In genomic region chr7:119089931-119090330, GRCm38 (mm10) we compare ENCODE assay signal across 20 mouse cellular contexts.
A peak's percentile ranks its signal among the peaks of the same experiment; 100 is the strongest.
DNase-seq lines count a peak whose midpoint lies in the region; ATAC-seq and TF ChIP-seq lines count a peak whose summit lies in the region.
"Had no signal": no experiment of that assay in that cellular context is flagged by ENCODE, and none has a peak within 500 bp of the region (broad histone marks: within the 10 kb centered on the region; RNA-seq: fewer than 3 reads in every experiment).

No protein-coding gene starts in this region.

- no peak for TF ChIP-seq POLR2A in brain, embryonic 14.5 days (IDR thresholded peaks at IDR 0.05; ENCODE audit: borderline replicate concordance, extremely low read depth, insufficient read depth, insufficient read length, poor library complexity, severe bottlenecking)

- no peaks in the 10 kb centered on the region for H3K27me3 ChIP-seq in forebrain, embryonic 16.5 days (replicated peaks; ENCODE audit: control insufficient read depth, insufficient read depth, low read length)
- H3K27me3 ChIP-seq in forebrain, embryonic 14.5 days (replicated peaks; ENCODE audit: control insufficient read depth, insufficient read depth, low read length): no peaks in the 10 kb centered on the region
- H3K27me3 ChIP-seq: embryonic facial prominence, embryonic 12.5 days; heart, embryonic 13.5 days; kidney, embryonic 15.5 days had no signal

- peaks cover 20% of the 10 kb centered on the region for H3K4me1 ChIP-seq in forebrain, embryonic 16.5 days (replicated peaks; ENCODE audit: control insufficient read depth, insufficient read depth, low read length)
- H3K4me1 ChIP-seq in forebrain, embryonic 14.5 days (ENCODE audit: control insufficient read depth, insufficient read depth, low read length): 0 out of 2 replicates have a peak, but pooled peaks cover 5% of the 10 kb centered on the region
- H3K4me1 ChIP-seq: embryonic facial prominence, embryonic 12.5 days; heart, embryonic 13.5 days; kidney, embryonic 15.5 days had no signal

- no peak overlapping the region for H3K27ac ChIP-seq in forebrain, embryonic 16.5 days (ENCODE audit: low read length)
- H3K27ac ChIP-seq in forebrain, embryonic 14.5 days (ENCODE audit: low read depth, low read length): no peak overlapping the region
- H3K27ac ChIP-seq: embryonic facial prominence, embryonic 12.5 days; heart, embryonic 13.5 days; hindbrain, embryonic 12.5 days; kidney, embryonic 15.5 days; midbrain, embryonic 12.5 days; neural tube, embryonic 13.5 days had no signal

- no peak overlapping the region for H3K4me2 ChIP-seq in forebrain, embryonic 16.5 days (ENCODE audit: low read length)
- no peak overlapping the region for H3K4me2 ChIP-seq in forebrain, embryonic 14.5 days (ENCODE audit: low read length)
- H3K4me2 ChIP-seq: embryonic facial prominence, embryonic 12.5 days; heart, embryonic 13.5 days; hindbrain, embryonic 12.5 days; kidney, embryonic 15.5 days; midbrain, embryonic 12.5 days; neural tube, embryonic 13.5 days had no signal

- H3K9me3 ChIP-seq in forebrain, embryonic 16.5 days (ENCODE audit: control insufficient read depth, low read length): no peaks in the 10 kb centered on the region
- H3K9me3 ChIP-seq in forebrain, embryonic 14.5 days (replicated peaks; ENCODE audit: control insufficient read depth, low read length): no peaks in the 10 kb centered on the region
- H3K9me3 ChIP-seq: embryonic facial prominence, embryonic 12.5 days; heart, embryonic 13.5 days; hindbrain, embryonic 12.5 days; kidney, embryonic 15.5 days; midbrain, embryonic 12.5 days; neural tube, embryonic 13.5 days had no signal

- intact Hi-C loops in heart, postnatal 10 days (cut with DNase I): no loop called here
- intact Hi-C loops in left cerebral cortex, postnatal 4 days (cut with DNase I): no loop called here

- H3K36me3 ChIP-seq in forebrain, embryonic 16.5 days (ENCODE audit: control insufficient read depth, insufficient read depth): no peaks in the 10 kb centered on the region
- no peaks in the 10 kb centered on the region for H3K36me3 ChIP-seq in forebrain, embryonic 14.5 days (ENCODE audit: control insufficient read depth, insufficient read depth, low read length)
- H3K36me3 ChIP-seq: embryonic facial prominence, embryonic 12.5 days; heart, embryonic 13.5 days; hindbrain, embryonic 12.5 days; kidney, embryonic 15.5 days; midbrain, embryonic 12.5 days; neural tube, embryonic 13.5 days had no signal

- H3K9ac ChIP-seq in forebrain, embryonic 16.5 days (replicated peaks; ENCODE audit: low read depth, low read length): no peak overlapping the region
- H3K9ac ChIP-seq in forebrain, embryonic 14.5 days (ENCODE audit: low read length): no peak overlapping the region
- H3K9ac ChIP-seq: embryonic facial prominence, embryonic 12.5 days; heart, embryonic 13.5 days; hindbrain, embryonic 12.5 days; kidney, embryonic 15.5 days; midbrain, embryonic 12.5 days; neural tube, embryonic 13.5 days had no signal

- ATAC-seq in forebrain, embryonic 16.5 days: peak; percentile 26; the same call in 1 of the 2 replicates
- no peak for ATAC-seq in forebrain, embryonic 14.5 days
- ATAC-seq: intestine, embryonic 16.5 days had no signal

- 41% methylated on average over 2 of the region's 2 CpGs for WGBS in forebrain, embryonic 16.5 days
- 52% methylated on average over 2 of the region's 2 CpGs for WGBS in forebrain, embryonic 14.5 days

- H3K4me3 ChIP-seq in forebrain, embryonic 16.5 days (replicated peaks; ENCODE audit: low read length): no peak overlapping the region
- H3K4me3 ChIP-seq in forebrain, embryonic 14.5 days (ENCODE audit: low read depth, low read length): no peak overlapping the region
- H3K4me3 ChIP-seq: embryonic facial prominence, embryonic 12.5 days; heart, embryonic 13.5 days; hindbrain, embryonic 12.5 days; kidney, embryonic 15.5 days; midbrain, embryonic 12.5 days; neural tube, embryonic 13.5 days had no signal

- no peak for TF ChIP-seq CTCF in brain, embryonic 14.5 days (IDR thresholded peaks at IDR 0.05; ENCODE audit: borderline replicate concordance, extremely low read depth, insufficient read depth, insufficient read length)

- no peak for DNase-seq in forebrain, embryonic 14.5 days (ENCODE audit: low spot score)
- peak; percentile 35 to 37 for DNase-seq in heart, postnatal 10 days
- no peak for DNase-seq in heart, adult 8-10 months (ENCODE audit: low spot score)
- peak; percentile 41 for DNase-seq in left cerebral cortex, postnatal 4 days
- no peak for DNase-seq in left cerebral cortex, adult 8-10 months (ENCODE audit: low spot score in 2 of 2)
- peak; percentile 50 for DNase-seq in brain, embryonic 14.5 days (ENCODE audit: low read depth)
- no peak for DNase-seq in embryo, embryonic 11 days
- DNase-seq: adrenal gland, postnatal 36 days; cerebellum, adult 2 months; liver; right cerebral cortex, adult 18-20 months; thymus, postnatal 36 days had no signal

Comparison
In these comparisons a context has a peak if more than half of its experiments do, and no peak if none do; other contexts are left out.
1. DNase-seq: peak in heart, postnatal 10 days (2 of 2), left cerebral cortex, postnatal 4 days (single experiment) and brain, embryonic 14.5 days (single experiment); none in forebrain, embryonic 14.5 days (single experiment), heart, adult 8-10 months (single experiment), left cerebral cortex, adult 8-10 months (0 of 2) and embryo, embryonic 11 days (single experiment).